ENCODE assay signal across 8 mouse cellular contexts in genomic region chr11:97149026-97149425, GRCm38 (mm10). TPM values are rescaled to one million over a fixed set of nuclear protein-coding genes. Genes with fewer than 3 reads are reported as not detected.
DNase-seq lines count a peak whose midpoint lies in the region; ATAC-seq and TF ChIP-seq lines count a peak whose summit lies in the region.

No protein-coding gene starts in this region.

- peak overlapping the region; percentile 81; the same call in 1 of the 2 replicates for H3K9ac ChIP-seq in forebrain, embryonic 13.5 days
- H3K9ac ChIP-seq in limb, embryonic 11.5 days (ENCODE audit: low read length) = no peak overlapping the region
- no peak overlapping the region for H3K9ac ChIP-seq in neural tube, embryonic 14.5 days (replicated peaks; ENCODE audit: low read depth, low read length)

- no peak for DNase-seq in lung, adult 2 months
- DNase-seq in lung, adult 18-20 months = no peak
- DNase-seq in limb, embryonic 11.5 days (ENCODE audit: low spot score) = no peak
- DNase-seq in testis, postnatal 10 days (ENCODE audit: low spot score) = no peak
- DNase-seq in frontal cortex, postnatal 36 days (ENCODE audit: low spot score in 2 of 2) = no peak
- DNase-seq in layer of hippocampus, postnatal 25 days (ENCODE audit: extremely low spot score in 1 of 2, low spot score in 1 of 2) = no peak

- H3K9me3 ChIP-seq in forebrain, embryonic 13.5 days (replicated peaks) = no peaks in the 10 kb centered on the region
- no peaks in the 10 kb centered on the region for H3K9me3 ChIP-seq in limb, embryonic 11.5 days (ENCODE audit: control insufficient read depth, low read length)
- no peaks in the 10 kb centered on the region for H3K9me3 ChIP-seq in neural tube, embryonic 14.5 days (ENCODE audit: control insufficient read depth, low read length)

- ATAC-seq in forebrain, embryonic 13.5 days = no peak
- ATAC-seq in limb, embryonic 11.5 days (ENCODE audit: insufficient number of reproducible peaks, low FRiP score, low TSS enrichment, low read depth) = no peak
- ATAC-seq in neural tube, embryonic 14.5 days (ENCODE audit: low read depth) = no peak

- peaks cover 39% of the 10 kb centered on the region for H3K36me3 ChIP-seq in forebrain, embryonic 13.5 days (ENCODE audit: poor library complexity, severe bottlenecking)
- H3K36me3 ChIP-seq in limb, embryonic 11.5 days (ENCODE audit: control insufficient read depth, insufficient read depth, low read length) = no peaks in the 10 kb centered on the region
- peaks cover 27% of the 10 kb centered on the region; the same call in 1 of the 2 replicates for H3K36me3 ChIP-seq in neural tube, embryonic 14.5 days (ENCODE audit: control insufficient read depth, insufficient read depth, low read length)

- peak overlapping the region; percentile 72 for H3K4me3 ChIP-seq in lung, adult 2 months (replicated peaks; ENCODE audit: extremely low read depth, low read depth, low read length)
- no peak overlapping the region for H3K4me3 ChIP-seq in forebrain, embryonic 13.5 days
- peak overlapping the region; percentile 3; the same call in 1 of the 2 replicates for H3K4me3 ChIP-seq in limb, embryonic 11.5 days (ENCODE audit: low read depth, low read length)
- no peak overlapping the region for H3K4me3 ChIP-seq in neural tube, embryonic 14.5 days (ENCODE audit: low read depth, low read length)

- H3K4me1 ChIP-seq in lung, adult 2 months (ENCODE audit: control insufficient read depth, insufficient read depth, low read length) = peaks cover 9% of the 10 kb centered on the region; the same call in 1 of the 2 replicates
- peaks cover 40% of the 10 kb centered on the region for H3K4me1 ChIP-seq in forebrain, embryonic 13.5 days
- peaks cover 22% of the 10 kb centered on the region for H3K4me1 ChIP-seq in limb, embryonic 11.5 days (ENCODE audit: control insufficient read depth, insufficient read depth, low read length)
- peaks cover 21% of the 10 kb centered on the region for H3K4me1 ChIP-seq in neural tube, embryonic 14.5 days (ENCODE audit: control insufficient read depth, insufficient read depth, low read length)

- H3K27ac ChIP-seq in forebrain, embryonic 13.5 days = no peak overlapping the region
- H3K27ac ChIP-seq in limb, embryonic 11.5 days (replicated peaks; ENCODE audit: low read depth, low read length) = no peak overlapping the region
- H3K27ac ChIP-seq in neural tube, embryonic 14.5 days (ENCODE audit: low read depth, low read length) = no peak overlapping the region

- peaks cover 14% of the 10 kb centered on the region; the same call in 1 of the 2 replicates for H3K27me3 ChIP-seq in forebrain, embryonic 13.5 days
- no peaks in the 10 kb centered on the region for H3K27me3 ChIP-seq in limb, embryonic 11.5 days (ENCODE audit: control insufficient read depth, insufficient read depth, low read length)
- no peaks in the 10 kb centered on the region for H3K27me3 ChIP-seq in neural tube, embryonic 14.5 days (ENCODE audit: control insufficient read depth, insufficient read depth, low read length)

- H3K4me2 ChIP-seq in forebrain, embryonic 13.5 days = peak overlapping the region; percentile 83
- peak overlapping the region; percentile 75 for H3K4me2 ChIP-seq in limb, embryonic 11.5 days (ENCODE audit: low read depth, severe bottlenecking)
- H3K4me2 ChIP-seq in neural tube, embryonic 14.5 days (ENCODE audit: low read depth, low read length) = peak overlapping the region; percentile 51; the same call in 1 of the 2 replicates

- TF ChIP-seq POLR2A in lung, adult 2 months (IDR thresholded peaks at IDR 0.05; ENCODE audit: borderline replicate concordance, extremely low read depth, low read depth, low read length) = no peak

- 50% methylated on average over 9 of the region's 9 CpGs for WGBS in lung, adult 2 months
- 24% methylated on average over 9 of the region's 9 CpGs for WGBS in forebrain, embryonic 13.5 days
- WGBS in limb, embryonic 11.5 days = 11% methylated on average over 9 of the region's 9 CpGs
- WGBS in neural tube, embryonic 14.5 days = 31% methylated on average over 9 of the region's 9 CpGs

- no peak for TF ChIP-seq CTCF in lung, adult 2 months (IDR thresholded peaks at IDR 0.05; ENCODE audit: insufficient read depth, low read length)

RNA-seq across cellular contexts. Expression of gene Tbkbp1, which starts 2.3 kb away (rescaled TPM):
- 55.8 and 85.1 TPM in 2 replicates for polyA plus RNA-seq in lung, adult 2 months (2012; rRNA removed)
- 4.5 and 5.0 TPM in 2 replicates for polyA plus RNA-seq in forebrain, embryonic 13.5 days (2015; fragmentation: Nextera tagmentation; extraction: Ambion mirVana)
- polyA plus RNA-seq in limb, embryonic 11.5 days (2014; fragmentation: Nextera tagmentation; extraction: Ambion mirVana) = 6.2 and 6.5 TPM in 2 replicates
- polyA plus RNA-seq in neural tube, embryonic 14.5 days (2014; fragmentation: Nextera tagmentation; extraction: Ambion mirVana) = 8.4 and 9.0 TPM in 2 replicates
- 10 to 100 TPM; 75.8 to 82.0 TPM for total RNA-seq in layer of hippocampus, postnatal 25 days (2021)

RNA-seq across cellular contexts. Expression of gene Tbx21, which starts 33.9 kb away (rescaled TPM):
- polyA plus RNA-seq in lung, adult 2 months (2012; rRNA removed) = 1.9 and 3.0 TPM in 2 replicates
- polyA plus RNA-seq in forebrain, embryonic 13.5 days (2015; fragmentation: Nextera tagmentation; extraction: Ambion mirVana) = 0.27 and 0.31 TPM in 2 replicates
- not detected in 2 replicates for polyA plus RNA-seq in limb, embryonic 11.5 days (2014; fragmentation: Nextera tagmentation; extraction: Ambion mirVana)
- 0.14 and 0.21 TPM in 2 replicates for polyA plus RNA-seq in neural tube, embryonic 14.5 days (2014; fragmentation: Nextera tagmentation; extraction: Ambion mirVana)
- under 1 TPM in 1 of 2 experiments, not detected in 1; 0.10 TPM for total RNA-seq in layer of hippocampus, postnatal 25 days (2021)

RNA-seq across cellular contexts. Expression of gene Kpnb1, which starts 38.7 kb away (rescaled TPM):
- 18.7 and 32.0 TPM in 2 replicates for polyA plus RNA-seq in lung, adult 2 months (2012; rRNA removed)
- polyA plus RNA-seq in forebrain, embryonic 13.5 days (2015; fragmentation: Nextera tagmentation; extraction: Ambion mirVana) = 50.5 and 61.8 TPM in 2 replicates
- 97.6 and 102 TPM in 2 replicates for polyA plus RNA-seq in limb, embryonic 11.5 days (2014; fragmentation: Nextera tagmentation; extraction: Ambion mirVana)
- 32.1 and 38.0 TPM in 2 replicates for polyA plus RNA-seq in neural tube, embryonic 14.5 days (2014; fragmentation: Nextera tagmentation; extraction: Ambion mirVana)
- total RNA-seq in layer of hippocampus, postnatal 25 days (2021) = 100 to 1,000 TPM; 123 to 130 TPM

Comparison
In these comparisons a context has a peak if more than half of its experiments do, and no peak if none do; other contexts are left out.
1. H3K4me3 ChIP-seq: peak in lung, adult 2 months (single experiment) and limb, embryonic 11.5 days (single experiment); none in forebrain, embryonic 13.5 days (single experiment) and neural tube, embryonic 14.5 days (single experiment).
2. Peak in every context shown above with its lines, with median percentiles within 50 percentile points of each other: H3K4me2 ChIP-seq.